Mouse (Mus musculus) heart, embryonic 14.5 days (tissue): Measurements from ENCODE around the gene Fosl1. TPM values are rescaled to one million over a fixed set of nuclear protein-coding genes. Genes with fewer than 3 reads are reported as not detected.

Source experiments
- ATAC-seq: fragments of 200-750 bp; cut with Nextera tagmentation; 2 replicates; pipeline ENCODE4 v1.8.0; 2017; ENCODE audit warnings: low read depth, moderate TSS enrichment; ENCODE audit not compliant: insufficient number of reproducible peaks, insufficient read depth, low FRiP score
- H3K27ac ChIP-seq, 2 experiments: fragments of 200-500 bp in 1 of 2; fragments of 300-500 bp in 1 of 2; sonication (generic) in 1 of 2; replicated peaks in 1 of 2; 2 replicates each; pipeline ENCODE4 v1.5.1; 2012 to 2014; ENCODE audit warnings: low read depth in 2 of 2, low read length in 2 of 2, control low read depth in 1 of 2, mild to moderate bottlenecking in 1 of 2, mixed read lengths in 1 of 2; ENCODE audit not compliant: control insufficient read depth in 1 of 2, insufficient read depth in 1 of 2
- H3K27me3 ChIP-seq: fragments of 300-500 bp; sonication (generic); 2 replicates; pipeline ENCODE4 v1.6.1; 2014; ENCODE audit warnings: mild to moderate bottlenecking, low read length, control low read depth; ENCODE audit not compliant: control insufficient read depth, insufficient read depth
- H3K36me3 ChIP-seq: fragments of 300-500 bp; sonication (generic); 2 replicates; pipeline ENCODE4 v1.6.1; 2014; ENCODE audit warnings: mild to moderate bottlenecking, control low read depth, low read length, mixed read lengths; ENCODE audit not compliant: control insufficient read depth, insufficient read depth
- H3K4me1 ChIP-seq, 2 experiments: fragments of 200-500 bp in 1 of 2; fragments of 300-500 bp in 1 of 2; sonication (generic) in 1 of 2; 2 replicates each; pipeline ENCODE4 v1.6.1; 2012 to 2014; ENCODE audit warnings: low read length in 2 of 2, control low read depth in 1 of 2, mixed read lengths in 1 of 2; ENCODE audit not compliant: control insufficient read depth in 2 of 2, insufficient read depth in 2 of 2
- H3K4me2 ChIP-seq: fragments of 300-500 bp; sonication (generic); 2 replicates; pipeline ENCODE4 v1.6.1; 2014; ENCODE audit warnings: mild to moderate bottlenecking, low read length
- H3K4me3 ChIP-seq, 2 experiments: fragments of 200-500 bp in 1 of 2; fragments of 300-500 bp in 1 of 2; sonication (generic) in 1 of 2; 2 replicates each; pipeline ENCODE4 v1.5.1; 2012 to 2014; ENCODE audit warnings: low read length in 2 of 2, mild to moderate bottlenecking in 2 of 2, control low read depth in 1 of 2, low read depth in 1 of 2, moderate library complexity in 1 of 2; ENCODE audit not compliant: control insufficient read depth in 1 of 2, insufficient read depth in 1 of 2
- H3K9ac ChIP-seq: fragments of 300-500 bp; sonication (generic); 2 replicates; pipeline ENCODE4 v1.6.1; 2014; ENCODE audit warnings: mild to moderate bottlenecking, low read length
- H3K9me3 ChIP-seq: fragments of 300-500 bp; sonication (generic); 2 replicates; pipeline ENCODE4 v1.6.1; 2016; ENCODE audit warnings: low read length, control low read depth; ENCODE audit not compliant: control insufficient read depth
- WGBS: fragments of 180-500 bp; shearing (Covaris S2); extraction: QIAGEN DNeasy Blood & Tissue Kit; methylation state at CpG from one replicate; pipeline ENCODE4 v1.1.7; 2014; 5-methylcytosine and 5-hydroxymethylcytosine counted together
- polyA plus RNA-seq: library from polyadenylated mRNA; unstranded; fragments of >200 nt; fragmentation: Nextera tagmentation; extraction: Ambion mirVana; gene quantifications from 2 replicates; pipeline ENCODE4 v1.2.1, GENCODE M21; 2014

Fosl1 gene
- polyA plus RNA-seq, 1 experiment from 2014 or later, result not detected

DNA sequence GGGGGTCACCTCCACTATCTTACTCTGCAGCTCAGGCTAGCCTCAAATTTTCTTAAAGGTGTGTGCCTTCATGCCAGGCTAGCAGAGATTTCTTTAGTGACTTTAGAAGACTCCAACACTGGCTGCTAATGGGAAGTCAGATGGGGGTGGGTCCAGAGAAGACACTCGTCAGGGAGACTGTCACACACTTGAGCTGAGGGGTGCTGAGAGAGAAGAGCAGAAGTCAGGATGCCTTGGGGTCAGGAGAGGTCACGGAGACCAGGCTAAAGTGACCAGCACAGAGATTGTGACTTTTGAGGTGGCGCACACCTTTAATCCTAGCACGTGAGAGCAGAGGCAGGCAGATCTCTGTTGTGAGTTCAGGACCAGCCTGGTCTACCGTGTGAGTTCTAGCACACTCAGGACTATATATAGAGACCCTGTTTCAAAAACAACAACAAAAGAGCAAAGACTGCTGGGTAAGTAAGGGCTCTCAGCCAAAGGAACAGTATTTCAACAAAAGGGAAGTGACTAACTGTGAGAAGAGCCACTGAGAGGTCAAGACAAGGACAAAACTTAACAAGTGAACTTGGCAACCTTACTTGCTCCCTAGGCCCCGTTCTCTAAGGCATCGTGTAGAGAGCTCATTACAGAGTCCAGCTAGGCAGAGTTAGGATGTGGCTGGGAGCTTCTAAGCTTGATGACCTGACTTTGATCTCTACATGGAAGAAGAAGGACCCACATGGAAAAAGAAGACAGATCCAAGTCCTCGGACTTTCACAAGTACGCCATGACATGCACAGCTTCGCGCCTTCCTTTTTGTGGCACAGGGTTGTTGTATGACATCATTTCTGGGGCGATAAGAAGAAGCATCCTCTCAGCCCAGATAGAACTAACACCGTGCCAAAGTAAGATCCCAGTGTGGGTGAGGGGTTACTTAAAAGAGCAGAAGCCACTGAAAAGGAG is 39.0 kb upstream of the Fosl1 start:
- Histone ChIP-seq H3K9ac (no peak overlapping the region), H3K9me3 (no peaks in the 10 kb centered on the region), H3K4me2 (peak overlapping the region; percentile 74), H3K36me3 (no peaks in the 10 kb centered on the region), H3K4me1 (peaks cover 13 to 23% of the 10 kb centered on the region in 2 experiments), H3K27me3 (no peaks in the 10 kb centered on the region), H3K27ac (peak overlapping the region; percentile 52 to 56), H3K4me3 (0 out of 4 replicates have a peak overlapping the region, but pooled peaks of 1 of the 2 experiments have one; percentile 67)
- ATAC-seq, result no peak
- WGBS, result 62% methylated on average over 13 of the region's 13 CpGs

DNA sequence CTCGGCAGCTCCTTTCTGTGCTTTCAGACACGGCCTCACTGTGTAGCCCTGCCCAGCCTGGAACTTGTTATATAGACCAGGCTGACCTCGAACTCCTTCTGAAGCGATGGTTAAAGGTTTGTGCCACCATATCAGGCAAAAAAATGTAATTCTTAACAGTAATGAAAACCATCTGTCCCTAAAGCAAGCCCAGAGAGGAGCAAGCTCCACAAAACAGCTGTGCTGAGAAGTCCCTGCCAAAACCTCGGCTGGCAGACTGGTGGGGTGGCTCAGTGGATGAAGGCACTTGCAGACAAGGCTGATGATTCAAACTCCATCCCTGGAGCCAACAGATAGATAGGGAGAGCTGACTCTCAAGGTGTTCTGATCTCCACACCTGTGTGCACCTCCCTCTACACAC is 38.3 kb upstream of the Fosl1 start:
- peaks cover 13 to 23% of the 10 kb centered on the region in 2 experiments for H3K4me1 ChIP-seq
- ATAC-seq, result no peak
- no peak overlapping the region for H3K4me3 ChIP-seq
- WGBS, result 79% methylated on average over 5 of the region's 5 CpGs
- H3K27ac ChIP-seq, result peak overlapping the region; percentile 52 to 56
- no peak overlapping the region for H3K9ac ChIP-seq
- no peaks in the 10 kb centered on the region for H3K27me3 ChIP-seq
- no peaks in the 10 kb centered on the region for H3K36me3 ChIP-seq
- no peaks in the 10 kb centered on the region for H3K9me3 ChIP-seq
- no peak overlapping the region for H3K4me2 ChIP-seq

DNA sequence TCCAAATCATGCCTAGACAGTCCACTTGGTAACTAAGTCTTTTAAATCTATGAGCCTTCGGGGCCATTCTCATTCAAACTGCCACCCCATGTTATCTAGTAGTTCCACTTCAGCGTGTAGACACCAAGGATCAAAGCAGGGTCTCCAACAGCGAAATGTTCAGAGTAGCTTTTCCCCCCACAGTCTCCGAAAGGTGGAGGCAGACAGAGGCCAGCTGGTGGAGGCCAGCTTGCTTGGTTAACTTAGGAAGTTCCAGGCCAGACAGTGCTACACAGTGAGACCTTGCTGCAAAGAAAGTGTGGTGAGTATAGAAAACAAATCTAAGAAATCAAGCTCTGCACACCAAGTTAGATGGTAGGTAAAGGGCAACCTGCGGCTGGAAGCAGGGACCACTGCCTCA is 36.7 kb upstream of the Fosl1 start:
- no peak overlapping the region for H3K9ac ChIP-seq
- 72% methylated on average over 5 of the region's 5 CpGs for WGBS
- H3K27me3 ChIP-seq, result no peaks in the 10 kb centered on the region
- H3K4me2 ChIP-seq, result no peak overlapping the region
- H3K9me3 ChIP-seq, result no peaks in the 10 kb centered on the region
- peaks cover 15 to 23% of the 10 kb centered on the region in 2 experiments for H3K4me1 ChIP-seq
- no peak overlapping the region for H3K27ac ChIP-seq
- no peak overlapping the region for H3K4me3 ChIP-seq
- H3K36me3 ChIP-seq, result no peaks in the 10 kb centered on the region
- ATAC-seq, result no peak

DNA sequence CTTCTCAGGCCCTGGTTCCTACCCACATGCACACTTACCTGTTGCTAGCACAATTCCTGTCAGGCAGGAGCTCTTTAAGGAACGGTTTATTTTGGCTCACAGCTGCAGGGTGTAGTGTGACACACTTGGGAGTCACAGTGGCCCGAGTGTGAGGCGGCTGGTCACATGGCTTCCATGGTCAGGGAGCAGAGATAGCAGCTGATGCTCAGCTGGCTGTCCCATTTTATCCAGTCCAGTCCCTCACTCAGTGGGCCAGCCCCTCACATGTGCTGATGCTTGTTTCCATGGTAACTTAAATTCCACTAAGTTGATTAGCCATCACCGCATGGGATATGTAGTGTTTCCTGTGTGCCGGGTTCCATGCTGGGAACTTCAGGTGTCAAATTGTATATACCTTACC is 35.4 kb upstream of the Fosl1 start:
- H3K27me3 ChIP-seq, result no peaks in the 10 kb centered on the region
- ATAC-seq, result no peak
- H3K4me2 ChIP-seq, result no peak overlapping the region
- no peak overlapping the region for H3K27ac ChIP-seq
- no peaks in the 10 kb centered on the region for H3K36me3 ChIP-seq
- H3K4me3 ChIP-seq, result no peak overlapping the region
- H3K4me1 ChIP-seq, result peaks cover 12 to 19% of the 10 kb centered on the region in 2 experiments
- H3K9me3 ChIP-seq, result no peaks in the 10 kb centered on the region
- 48% methylated on average over 5 of the region's 5 CpGs for WGBS
- H3K9ac ChIP-seq, result no peak overlapping the region

DNA sequence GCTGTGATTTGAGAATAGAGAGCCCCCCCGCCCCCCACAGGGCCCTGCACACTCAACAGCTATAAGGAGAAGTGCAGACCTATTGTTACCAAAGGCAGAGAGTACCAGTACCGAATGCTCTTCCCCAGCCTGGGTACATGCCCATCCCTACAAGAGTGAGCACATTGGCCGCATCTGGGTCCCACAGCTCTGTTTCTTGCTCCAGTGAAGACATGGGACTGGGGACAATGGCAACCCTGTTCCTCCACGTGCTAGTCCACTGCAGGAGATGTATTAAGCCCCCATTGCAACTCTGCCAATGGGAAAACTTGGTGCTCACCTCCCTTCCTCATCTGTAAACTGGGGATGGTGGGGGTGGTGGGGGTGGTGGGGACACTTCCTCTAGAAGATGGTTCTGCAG is 33.5 kb upstream of the Fosl1 start:
- Histone ChIP-seq H3K36me3 (peaks cover 16% of the 10 kb centered on the region; the same call in 1 of the 2 replicates), H3K9ac (no peak overlapping the region), H3K4me2 (no peak overlapping the region), H3K27ac (no peak overlapping the region), H3K4me3 (no peak overlapping the region), H3K27me3 (no peaks in the 10 kb centered on the region), H3K4me1 (peaks cover 4% of the 10 kb centered on the region in 2 experiments; a peak in 2 of 4 replicates), H3K9me3 (no peaks in the 10 kb centered on the region)
- WGBS, result 73% methylated on average over 4 of the region's 4 CpGs
- no peak for ATAC-seq

DNA sequence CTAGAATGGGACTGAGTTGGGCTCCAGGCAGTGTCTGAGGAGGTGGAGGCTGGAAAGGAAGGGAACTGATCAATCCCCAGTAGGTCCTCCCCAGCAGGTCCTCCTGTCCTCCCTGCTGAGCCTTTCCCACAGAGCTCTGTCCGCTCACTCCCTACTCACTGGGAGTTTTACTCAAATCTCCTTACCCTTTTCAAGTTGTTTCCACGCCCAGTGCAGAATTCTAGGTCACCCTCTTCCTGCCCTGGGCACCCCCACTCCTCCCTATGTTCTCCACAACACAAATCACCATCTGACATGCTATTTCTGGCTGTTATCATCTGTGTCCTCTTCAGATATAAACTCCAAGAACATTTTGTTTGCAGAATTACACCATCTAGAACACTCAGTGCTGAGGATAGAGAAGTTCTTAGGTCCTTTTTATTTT is 32.8 kb upstream of the Fosl1 start:
- 0 out of 2 replicates have a peak overlapping the region, but pooled peaks have one; percentile 19 for H3K9ac ChIP-seq
- no peak overlapping the region for H3K4me2 ChIP-seq
- H3K36me3 ChIP-seq, result peaks cover 22% of the 10 kb centered on the region
- no peak for ATAC-seq
- no peak overlapping the region for H3K27ac ChIP-seq
- no peaks in the 10 kb centered on the region for H3K9me3 ChIP-seq
- H3K4me1 ChIP-seq, result peaks cover 0 to 2% of the 10 kb centered on the region in 2 experiments; a peak in 1 of 4 replicates
- 46% methylated on average over 2 of the region's 2 CpGs for WGBS
- H3K27me3 ChIP-seq, result no peaks in the 10 kb centered on the region
- no peak overlapping the region for H3K4me3 ChIP-seq

DNA sequence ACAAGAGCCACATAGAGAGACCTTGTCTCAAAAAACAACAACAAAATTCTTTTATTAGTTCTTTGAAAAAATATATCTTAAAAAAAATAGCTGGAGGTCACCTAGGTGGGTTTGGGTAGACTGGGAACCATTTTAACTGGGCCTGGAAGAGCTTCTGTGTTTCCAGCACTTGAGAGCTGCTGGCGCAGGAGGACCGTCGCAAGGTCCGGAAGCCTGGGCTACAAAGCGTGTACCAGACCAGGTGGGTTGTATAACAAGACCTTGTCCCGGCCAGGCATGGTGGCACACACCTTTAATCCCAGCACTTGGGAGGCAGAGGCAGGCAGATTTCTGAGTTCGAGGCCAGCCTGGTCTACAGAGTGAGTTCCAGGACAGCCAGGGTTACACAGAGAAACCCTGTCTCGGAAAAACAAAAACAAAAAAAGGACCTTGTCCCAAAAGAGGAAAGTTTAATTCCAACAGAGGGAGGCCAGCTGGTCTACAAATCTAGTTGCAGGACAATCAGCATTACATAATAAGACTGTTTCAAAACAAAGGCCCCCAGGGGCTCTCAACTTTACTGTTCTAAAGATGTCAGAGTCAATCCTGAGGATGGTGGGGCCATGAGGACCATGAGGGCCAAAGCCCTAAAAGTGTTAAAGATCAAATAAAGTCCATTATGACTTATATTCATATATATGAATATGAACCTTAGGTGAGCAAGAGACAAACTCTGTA is 28.4 kb upstream of the Fosl1 start:
- H3K4me3 ChIP-seq, result no peak overlapping the region
- no peak for ATAC-seq
- WGBS, result 90% methylated on average over 8 of the region's 8 CpGs
- H3K27me3 ChIP-seq, result no peaks in the 10 kb centered on the region
- H3K9ac ChIP-seq, result no peak overlapping the region
- H3K27ac ChIP-seq, result no peak overlapping the region
- no peaks in the 10 kb centered on the region for H3K9me3 ChIP-seq
- H3K36me3 ChIP-seq, result peaks cover 59% of the 10 kb centered on the region
- H3K4me2 ChIP-seq, result no peak overlapping the region
- peaks cover 11 to 12% of the 10 kb centered on the region in 2 experiments for H3K4me1 ChIP-seq
